Mouse (Mus musculus) embryonic facial prominence, embryonic 11.5 days (tissue): ENCODE measurements at regions not wholly inside any gene's neighbourhood (a gene's known extent, or its start where the extent isn't known, plus 50 kb on each side); places are given as distances from the start of the nearest gene placed in this dataset.

ENCODE experiments used
- ATAC-seq: fragments of 200-750 bp; cut with Nextera tagmentation; replicated peaks from 2 replicates; pipeline ENCODE4 v1.8.0; 2017; ENCODE audit warnings: low read depth; ENCODE audit not compliant: insufficient number of reproducible peaks, low FRiP score, low TSS enrichment
- DNase-seq: peaks from one replicate; pipeline ENCODE4 v3.0.0-alpha.2; 2015; ENCODE audit warnings: low spot score
- H3K27ac ChIP-seq: fragments of 300-500 bp; sonication (generic); replicated peaks from 2 replicates; pipeline ENCODE4 v1.5.1; 2014; ENCODE audit warnings: mild to moderate bottlenecking, low read depth, low read length, control low read depth
- H3K27me3 ChIP-seq: fragments of 300-500 bp; sonication (generic); 2 replicates; pipeline ENCODE4 v1.6.1; 2014; ENCODE audit warnings: mild to moderate bottlenecking, low read length, moderate library complexity, mixed read lengths; ENCODE audit not compliant: control insufficient read depth, insufficient read depth
- H3K36me3 ChIP-seq: fragments of 300-500 bp; sonication (generic); replicated peaks from 2 replicates; pipeline ENCODE4 v1.6.1; 2014; ENCODE audit warnings: low read depth, mild to moderate bottlenecking, low read length, moderate library complexity, mixed read lengths; ENCODE audit not compliant: control insufficient read depth, insufficient read depth
- H3K4me1 ChIP-seq: fragments of 300-500 bp; sonication (generic); 2 replicates; pipeline ENCODE4 v1.6.1; 2014; ENCODE audit warnings: low read length, mixed read lengths; ENCODE audit not compliant: control insufficient read depth, insufficient read depth
- H3K4me2 ChIP-seq: fragments of 300-500 bp; sonication (generic); 2 replicates; pipeline ENCODE4 v1.6.1; 2014; ENCODE audit warnings: low read depth, mild to moderate bottlenecking, control low read depth, low read length, moderate library complexity
- H3K4me3 ChIP-seq: fragments of 300-500 bp; sonication (generic); 2 replicates; pipeline ENCODE4 v1.5.1; 2014; ENCODE audit warnings: low read depth, low read length, control low read depth
- H3K9ac ChIP-seq: fragments of 300-500 bp; sonication (generic); replicated peaks from 2 replicates; pipeline ENCODE4 v1.6.1; 2014; ENCODE audit warnings: mild to moderate bottlenecking, control low read depth, low read length
- H3K9me3 ChIP-seq: fragments of 300-500 bp; sonication (generic); replicated peaks from 2 replicates; pipeline ENCODE4 v1.6.1; 2016; ENCODE audit warnings: mild to moderate bottlenecking, low read length, inconsistent platforms, mixed read lengths; ENCODE audit not compliant: control insufficient read depth
- WGBS: fragments of 180-500 bp; shearing (Covaris S2); extraction: QIAGEN DNeasy Blood & Tissue Kit; methylation state at CpG from one replicate; pipeline ENCODE4 v1.1.7; 2014; 5-methylcytosine and 5-hydroxymethylcytosine counted together

DNA sequence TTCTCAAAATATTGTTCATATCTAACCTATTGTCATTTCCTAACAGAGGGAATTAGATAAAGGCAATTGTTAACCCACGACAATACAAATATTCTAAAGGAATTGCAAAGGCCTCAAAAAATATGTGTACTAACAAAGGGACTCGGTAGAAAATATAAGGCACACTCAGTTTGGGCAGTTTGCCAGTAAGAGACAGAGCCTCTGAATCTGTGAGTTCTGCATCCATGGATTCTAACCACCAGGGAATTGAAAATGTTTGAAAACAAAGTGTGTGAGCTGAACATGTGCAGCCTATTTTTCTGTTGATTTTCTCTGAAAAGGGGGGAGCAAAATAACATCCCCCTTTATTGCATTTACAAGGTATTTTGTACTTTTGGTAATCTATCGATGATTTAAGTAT is 1035.4 kb downstream of the Robo1 start:
- Histone ChIP-seq H3K4me3 (no peak overlapping the region), H3K4me2 (no peak overlapping the region), H3K27me3 (no peaks in the 10 kb centered on the region), H3K4me1 (no peaks in the 10 kb centered on the region), H3K9ac (no peak overlapping the region), H3K27ac (no peak overlapping the region), H3K36me3 (no peaks in the 10 kb centered on the region), H3K9me3 (no peaks in the 10 kb centered on the region)
- ATAC-seq = no peak
- 81% methylated on average over 3 of the region's 3 CpGs for WGBS
- DNase-seq = no peak

DNA sequence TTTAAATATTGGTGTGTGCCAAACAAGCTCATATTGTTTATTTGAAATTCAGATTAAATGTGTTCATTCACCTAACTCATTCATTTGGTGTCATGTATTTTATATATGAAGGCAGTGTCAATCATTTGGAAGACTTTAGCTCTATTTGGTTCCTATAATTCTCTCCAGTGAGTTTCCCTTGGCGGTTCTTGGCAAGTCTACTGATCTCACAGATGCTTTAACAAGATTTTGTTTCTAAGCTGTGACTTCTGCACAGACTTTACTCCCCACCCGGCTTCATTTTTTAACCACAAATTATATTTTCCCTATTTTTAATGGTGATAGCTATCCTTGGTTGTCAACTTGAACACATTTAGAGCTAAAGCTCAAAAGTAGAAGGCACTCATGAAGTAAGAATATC is 1009.5 kb downstream of the Robo1 start:
- Histone ChIP-seq H3K9ac (no peak overlapping the region), H3K4me3 (no peak overlapping the region), H3K9me3 (no peaks in the 10 kb centered on the region), H3K36me3 (no peaks in the 10 kb centered on the region), H3K27ac (no peak overlapping the region), H3K4me2 (no peak overlapping the region), H3K27me3 (no peaks in the 10 kb centered on the region), H3K4me1 (no peaks in the 10 kb centered on the region)
- WGBS = 91% methylated on average over 2 of the region's 2 CpGs
- DNase-seq (no peak), ATAC-seq (no peak)

DNA sequence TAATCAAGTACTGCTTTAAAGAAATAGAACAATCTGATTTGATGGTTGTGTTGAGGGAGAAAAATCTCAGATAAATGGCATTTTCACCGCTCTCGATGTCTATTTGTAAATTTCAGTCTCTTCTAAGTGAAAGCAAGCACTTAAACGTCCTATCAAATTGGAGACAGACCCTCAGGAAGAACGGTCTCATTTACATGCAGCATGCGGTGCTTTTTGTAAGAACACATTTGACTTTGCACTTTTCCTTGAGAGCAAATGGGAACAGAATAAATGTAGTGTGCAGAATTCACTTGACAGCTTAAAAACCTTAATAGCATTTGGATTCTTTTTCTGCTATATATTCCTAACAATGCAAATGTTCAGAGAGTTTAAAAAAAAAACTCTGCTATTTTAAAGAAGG is 1002.0 kb downstream of the Robo1 start:
- Histone ChIP-seq H3K4me3 (no peak overlapping the region), H3K36me3 (no peaks in the 10 kb centered on the region), H3K4me1 (no peaks in the 10 kb centered on the region), H3K4me2 (no peak overlapping the region), H3K9me3 (no peaks in the 10 kb centered on the region), H3K9ac (no peak overlapping the region), H3K27me3 (no peaks in the 10 kb centered on the region), H3K27ac (no peak overlapping the region)
- DNase-seq (no peak), ATAC-seq (no peak)
- WGBS = 64% methylated on average over 5 of the region's 5 CpGs

DNA sequence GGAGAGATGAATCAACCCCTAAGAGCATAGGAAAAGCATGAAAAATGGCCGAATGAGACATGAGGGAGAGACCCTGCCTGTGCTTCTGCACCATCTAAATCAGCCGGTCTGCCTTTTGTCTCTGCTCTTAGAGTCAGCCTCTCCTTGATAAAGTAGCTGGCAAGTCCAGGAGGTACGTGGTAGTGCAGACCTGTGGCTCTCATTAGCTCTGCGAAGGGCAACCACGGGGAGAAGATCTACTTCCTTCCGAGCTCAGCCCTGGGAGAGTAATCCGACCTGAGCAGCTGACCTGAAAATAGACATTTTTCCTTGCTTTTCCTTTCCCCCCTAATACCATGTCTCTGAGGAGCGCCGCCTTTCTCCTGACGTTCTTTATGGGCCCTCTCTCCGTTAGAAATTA is 971.8 kb downstream of the Robo1 start:
- WGBS = 62% methylated on average over 11 of the region's 11 CpGs
- no peak overlapping the region for H3K4me3 ChIP-seq
- no peaks in the 10 kb centered on the region for H3K36me3 ChIP-seq
- no peak overlapping the region for H3K27ac ChIP-seq
- no peaks in the 10 kb centered on the region for H3K4me1 ChIP-seq
- H3K27me3 ChIP-seq = no peaks in the 10 kb centered on the region
- H3K9ac ChIP-seq = no peak overlapping the region
- H3K4me2 ChIP-seq = no peak overlapping the region
- DNase-seq (no peak), ATAC-seq (no peak)
- no peaks in the 10 kb centered on the region for H3K9me3 ChIP-seq

DNA sequence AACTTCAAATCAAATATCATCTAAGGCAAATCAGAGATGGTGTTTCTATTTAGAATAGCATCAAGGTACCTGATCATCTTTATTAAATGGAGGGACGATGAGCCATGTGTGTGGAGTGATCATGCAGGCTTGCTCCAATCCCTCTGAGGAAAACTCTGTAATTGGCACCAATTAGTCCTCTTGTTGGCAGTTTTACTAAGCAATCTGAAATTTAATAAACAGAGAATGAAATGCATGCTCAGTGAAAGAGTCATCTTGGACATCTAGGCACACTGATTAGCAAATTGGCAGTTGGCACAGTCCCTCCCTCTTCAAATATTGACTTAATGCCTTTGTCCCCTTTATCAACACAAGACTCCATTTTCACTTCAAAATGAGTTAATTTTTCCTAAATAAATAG is 951.6 kb downstream of the Robo1 start:
- Histone ChIP-seq H3K4me2 (no peak overlapping the region), H3K27ac (no peak overlapping the region), H3K4me1 (no peaks in the 10 kb centered on the region), H3K4me3 (no peak overlapping the region), H3K9ac (no peak overlapping the region), H3K9me3 (no peaks in the 10 kb centered on the region), H3K27me3 (no peaks in the 10 kb centered on the region), H3K36me3 (no peaks in the 10 kb centered on the region)
- ATAC-seq (no peak), DNase-seq (no peak)
- 85% methylated on average over 1 of the region's 1 CpGs for WGBS

DNA sequence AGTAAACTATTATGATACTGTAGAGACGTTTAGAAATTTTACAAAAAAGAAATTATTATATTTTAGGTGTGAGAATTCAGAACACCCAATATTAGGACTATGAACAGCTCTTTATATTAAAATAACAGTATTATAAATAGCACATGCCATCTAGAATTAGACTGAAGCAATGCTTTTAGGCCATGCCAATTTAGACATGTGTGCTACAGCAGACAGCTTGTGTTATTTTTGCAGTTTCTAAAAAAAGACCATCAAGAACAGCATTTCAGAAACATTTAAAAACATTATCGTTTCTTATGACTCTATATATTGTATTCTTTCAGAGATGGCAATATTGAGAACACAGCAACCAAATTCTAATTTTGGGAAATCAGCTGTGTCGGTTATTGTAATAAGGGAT is 951.2 kb downstream of the Robo1 start:
- WGBS = 88% methylated on average over 3 of the region's 3 CpGs
- no peak overlapping the region for H3K27ac ChIP-seq
- ATAC-seq (no peak), DNase-seq (no peak)
- no peaks in the 10 kb centered on the region for H3K9me3 ChIP-seq
- no peaks in the 10 kb centered on the region for H3K36me3 ChIP-seq
- no peak overlapping the region for H3K4me2 ChIP-seq
- H3K9ac ChIP-seq = no peak overlapping the region
- no peak overlapping the region for H3K4me3 ChIP-seq
- no peaks in the 10 kb centered on the region for H3K4me1 ChIP-seq
- no peaks in the 10 kb centered on the region for H3K27me3 ChIP-seq

DNA sequence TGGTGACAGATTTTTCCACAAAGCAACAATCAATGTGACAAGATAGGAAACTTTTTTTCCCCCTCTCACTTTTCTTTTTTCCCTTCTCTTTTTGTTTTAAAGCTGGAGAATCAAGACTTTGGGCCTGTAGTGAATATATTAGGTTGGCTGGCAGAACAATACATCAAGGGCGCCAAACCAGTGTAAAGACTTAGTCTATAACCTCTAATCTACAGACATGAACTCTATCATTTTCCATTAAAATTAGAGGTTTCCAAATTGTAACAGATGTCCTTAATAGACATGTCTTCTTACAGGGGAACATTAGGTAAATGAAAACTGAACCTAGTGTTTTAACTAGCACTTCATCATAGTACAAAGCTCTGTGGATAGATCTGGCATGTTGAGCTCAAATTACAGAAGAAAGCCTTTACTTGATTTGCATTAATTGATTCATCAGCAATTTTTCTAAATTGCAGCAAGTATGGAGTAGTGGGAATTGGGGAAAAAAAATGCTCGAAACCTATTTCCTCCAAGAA is 937.0 kb downstream of the Robo1 start:
- Histone ChIP-seq H3K4me1 (no peaks in the 10 kb centered on the region), H3K27me3 (no peaks in the 10 kb centered on the region), H3K9ac (no peak overlapping the region), H3K4me3 (no peak overlapping the region), H3K4me2 (no peak overlapping the region), H3K9me3 (no peaks in the 10 kb centered on the region), H3K36me3 (no peaks in the 10 kb centered on the region), H3K27ac (no peak overlapping the region)
- ATAC-seq = no peak
- WGBS = 71% methylated on average over 2 of the region's 2 CpGs
- no peak for DNase-seq

DNA sequence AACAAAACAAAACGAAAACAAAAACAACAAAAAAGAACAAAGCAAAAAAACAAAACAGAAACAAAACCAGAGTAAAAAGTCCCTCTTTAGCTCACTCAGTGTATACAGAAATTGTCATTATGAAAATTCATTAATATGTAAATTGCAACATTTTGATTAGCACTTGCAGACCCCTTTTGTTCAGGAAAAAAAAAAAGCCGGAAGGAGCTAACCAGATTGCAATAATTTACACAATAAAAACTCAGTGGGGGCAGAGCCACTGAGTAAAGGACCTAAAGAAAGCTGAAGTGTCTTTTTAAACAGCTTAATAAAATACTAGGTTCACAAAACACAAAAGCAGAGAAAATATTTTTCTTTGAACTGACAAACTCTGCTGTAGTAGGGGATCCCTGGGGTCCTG is 922.5 kb downstream of the Robo1 start:
- no peak for ATAC-seq
- 63% methylated on average over 2 of the region's 2 CpGs for WGBS

More for the DNA sequence above, 922.5 kb downstream of the Robo1 start:
- Histone ChIP-seq H3K4me1 (no peaks in the 10 kb centered on the region), H3K27me3 (no peaks in the 10 kb centered on the region), H3K4me2 (no peak overlapping the region), H3K36me3 (no peaks in the 10 kb centered on the region), H3K9me3 (no peaks in the 10 kb centered on the region), H3K27ac (no peak overlapping the region), H3K4me3 (no peak overlapping the region), H3K9ac (no peak overlapping the region)
- DNase-seq = no peak
